Mouse (Mus musculus): ENCODE measurements around the gene Mtmr2.
"Not testable (repeated sequence)": the region's sequence is repeated elsewhere in the genome, so short reads cannot be mapped to it uniquely, and the experiment has no call there.

Mtmr2 gene

DNA sequence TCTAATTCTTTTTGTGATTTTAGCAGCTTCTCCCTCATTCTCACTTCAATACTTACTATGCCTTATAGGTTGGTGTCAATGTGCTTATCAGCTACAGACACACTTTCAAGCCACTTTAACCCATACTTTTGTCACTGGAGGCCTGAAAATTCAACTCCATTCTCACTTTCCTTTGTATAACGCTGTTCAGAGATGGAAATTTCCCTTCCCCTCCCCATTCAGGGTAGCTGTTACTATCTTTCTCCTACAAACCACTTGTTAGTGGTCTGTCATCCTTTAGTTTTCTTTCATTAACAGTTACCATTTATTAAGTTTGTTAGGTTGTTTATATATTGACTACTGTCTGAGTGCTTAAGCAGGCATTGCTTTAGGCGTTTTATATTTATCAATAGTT lies at the start of gene Mtmr2:
Gene Mtmr2 (plus strand): TSS at position 7 of the 394 bp plus-strand sequence.
- no peak for DNase-seq (ENCODE audit: low spot score in 2 of 2)

DNA sequence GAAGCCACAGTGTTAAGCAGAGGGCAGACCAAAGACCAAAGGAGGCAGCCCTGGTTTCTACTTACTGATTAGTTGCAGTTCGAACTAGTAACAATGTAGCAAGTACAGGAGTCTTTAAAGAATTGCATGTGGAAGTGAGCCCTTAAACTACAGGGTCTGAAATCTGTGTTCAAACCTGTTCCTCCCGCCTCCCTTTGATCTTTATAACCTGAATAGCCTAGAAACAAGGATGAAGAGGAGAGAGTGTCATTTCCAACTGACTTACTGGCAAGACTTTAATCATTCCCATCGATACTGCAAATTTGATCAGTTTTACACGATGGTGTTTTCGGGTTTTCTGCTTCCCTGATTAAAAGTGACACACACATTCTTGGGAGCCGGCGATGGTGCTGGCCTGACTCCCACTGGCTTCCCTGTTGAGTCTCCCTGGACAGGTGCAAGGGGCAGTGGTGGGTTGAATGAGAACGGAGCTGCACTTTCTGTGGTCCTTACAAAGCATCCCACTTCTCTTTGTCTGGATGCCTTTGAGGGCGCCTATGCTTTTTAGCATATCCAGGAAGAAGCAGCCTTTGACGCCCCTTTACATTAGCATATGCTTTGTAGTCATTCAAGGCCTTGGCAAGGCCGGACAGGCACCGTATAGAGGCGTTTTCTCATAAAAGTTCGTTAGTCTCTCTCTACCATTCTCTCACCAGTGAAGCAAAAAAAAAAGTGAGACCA lies 49.0 kb upstream of the Mtmr2 start:
- DNase-seq (ENCODE audit: low spot score in 2 of 2): no peak

DNA sequence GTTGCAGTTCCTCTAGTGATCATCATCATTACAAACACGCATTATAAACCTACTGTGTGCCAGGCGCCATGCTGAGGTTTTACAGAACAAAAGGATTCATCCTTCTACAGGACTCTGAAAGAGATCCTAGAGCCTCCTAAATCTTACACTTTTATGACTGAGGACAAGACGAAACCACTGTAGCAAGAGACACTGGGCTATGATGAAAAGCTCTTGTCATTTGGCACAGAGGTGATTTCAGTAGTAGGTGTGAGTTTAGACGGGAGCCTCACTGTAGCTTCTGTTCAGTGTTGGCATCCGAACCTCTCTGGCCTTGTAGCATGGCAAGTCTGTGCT lies 48.5 kb upstream of the Mtmr2 start:
- no peak for DNase-seq (ENCODE audit: low spot score in 2 of 2)

DNA sequence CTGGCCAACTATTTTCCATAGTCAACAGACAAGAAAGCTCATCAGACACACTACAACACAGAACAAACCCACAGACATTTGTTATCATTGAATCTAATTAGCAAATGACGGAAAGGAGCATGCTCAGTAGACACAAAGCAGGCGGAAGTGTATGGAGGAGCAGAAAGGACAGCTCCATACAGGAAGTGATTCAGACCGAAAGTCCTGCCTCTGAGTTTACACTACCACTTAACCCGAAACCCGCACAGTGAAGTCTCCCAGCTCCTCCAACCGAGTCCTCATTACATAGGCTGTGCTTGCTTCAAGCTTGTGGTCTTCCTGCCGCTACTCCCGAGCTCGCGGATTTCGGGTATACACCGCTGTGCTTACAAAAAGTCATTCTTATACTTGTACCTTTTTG lies 46.4 kb upstream of the Mtmr2 start:
- DNase-seq (ENCODE audit: low spot score in 2 of 2): no peak

DNA sequence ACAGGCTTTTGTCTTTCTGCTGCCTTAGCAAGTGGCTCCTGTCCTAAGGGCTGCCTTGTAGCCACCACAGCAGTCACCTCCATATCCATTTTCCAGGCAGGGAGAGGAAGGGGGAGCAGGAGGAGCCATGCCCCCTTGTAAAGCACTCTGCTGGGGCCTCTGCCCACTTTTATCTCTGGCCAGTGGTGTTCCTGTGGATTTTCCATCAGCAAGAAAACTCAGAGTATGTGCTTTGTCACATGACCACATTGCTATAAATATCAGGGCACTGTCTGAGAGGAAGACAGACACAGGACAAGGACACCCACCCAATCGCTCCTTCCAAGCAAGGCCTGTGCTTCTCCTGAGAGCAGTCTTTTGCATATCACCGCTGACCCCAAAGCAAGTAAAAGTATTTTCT lies 45.1 kb upstream of the Mtmr2 start:
- DNase-seq (ENCODE audit: low spot score in 2 of 2): no peak

DNA sequence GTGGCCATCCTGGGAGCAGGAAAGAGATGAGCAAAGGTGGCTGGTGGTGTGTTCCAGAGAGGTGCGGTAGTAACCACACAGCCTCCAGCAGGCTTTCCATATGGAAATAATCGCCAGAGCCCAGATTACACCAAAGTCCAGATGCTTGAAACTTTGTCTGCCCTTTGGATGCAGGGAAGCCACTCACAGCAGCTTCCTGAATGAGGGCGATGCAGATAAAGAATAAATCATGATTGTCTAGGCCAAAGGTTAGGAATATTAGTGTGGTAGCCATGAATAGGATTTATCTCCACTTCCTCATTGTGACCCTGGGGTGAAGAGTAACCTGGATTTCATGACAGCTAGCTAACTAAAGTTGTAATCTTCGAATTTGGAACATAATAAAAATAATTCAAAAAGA lies 43.3 kb upstream of the Mtmr2 start:
- no peak for DNase-seq (ENCODE audit: low spot score in 2 of 2)

DNA sequence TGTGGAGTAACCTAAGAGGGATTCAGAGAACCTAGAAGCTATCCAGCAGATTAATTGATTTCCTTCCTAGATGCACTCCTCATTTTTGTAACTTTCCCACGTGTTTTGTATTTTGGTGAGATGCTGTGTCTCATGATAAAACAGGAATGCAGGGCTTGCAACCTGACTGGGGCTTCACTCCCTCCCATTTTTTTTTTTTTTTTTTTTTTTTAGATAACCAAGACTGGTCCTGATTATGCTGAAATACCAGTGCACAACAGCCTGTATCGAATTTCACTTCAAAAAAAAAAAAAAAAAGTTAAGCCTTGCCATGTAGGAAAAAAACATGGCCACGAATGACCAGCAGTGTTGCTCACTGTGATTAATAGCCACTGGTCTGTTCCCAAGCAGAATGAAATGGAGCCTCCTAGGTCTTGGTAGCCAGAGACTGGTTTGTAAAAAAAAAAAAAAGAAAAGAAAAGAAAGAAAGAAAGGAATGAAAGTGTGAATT lies 41.1 kb upstream of the Mtmr2 start:
- DNase-seq (ENCODE audit: low spot score in 2 of 2): no peak

DNA sequence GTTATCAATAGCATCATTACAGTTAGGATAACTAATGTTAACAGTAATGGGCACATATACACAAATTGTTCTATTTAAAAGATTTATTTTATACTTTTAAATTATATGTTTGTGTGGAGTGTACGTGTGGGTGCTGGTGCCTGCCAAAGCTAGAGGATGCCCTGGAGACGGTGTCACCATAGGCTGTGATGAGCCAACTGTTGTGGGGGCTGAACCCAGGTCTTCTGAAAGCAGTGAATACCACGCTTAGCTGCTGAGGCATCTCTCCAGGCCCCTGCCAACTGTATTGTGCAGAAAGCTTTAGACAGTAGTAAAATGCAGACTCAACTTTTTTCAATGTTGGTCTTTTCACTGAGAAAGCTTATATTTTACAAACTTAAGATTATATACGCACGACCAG lies 38.8 kb upstream of the Mtmr2 start:
- no peak for DNase-seq (ENCODE audit: low spot score in 2 of 2)

DNA sequence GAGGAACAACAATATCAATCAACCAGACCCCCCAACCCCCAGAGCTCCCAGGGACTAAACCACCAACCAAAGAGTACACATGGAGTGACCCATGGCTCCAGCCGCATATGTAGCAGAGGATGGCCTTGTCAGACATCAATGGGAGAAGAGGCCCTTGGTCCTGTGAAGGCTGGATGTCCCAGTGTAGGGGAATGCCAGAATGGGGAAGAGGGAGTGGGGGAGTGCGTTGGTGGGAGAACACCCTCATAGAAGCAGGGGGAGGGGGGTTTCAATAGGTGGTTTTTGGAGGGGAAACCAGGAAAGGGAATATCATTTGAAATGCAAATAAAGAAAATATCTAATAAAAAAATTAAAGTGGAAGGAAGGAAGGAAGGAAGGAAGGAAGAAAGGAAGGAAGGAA lies 32.3 kb upstream of the Mtmr2 start:
- not testable (repeated sequence) for DNase-seq (ENCODE audit: low spot score in 2 of 2)

DNA sequence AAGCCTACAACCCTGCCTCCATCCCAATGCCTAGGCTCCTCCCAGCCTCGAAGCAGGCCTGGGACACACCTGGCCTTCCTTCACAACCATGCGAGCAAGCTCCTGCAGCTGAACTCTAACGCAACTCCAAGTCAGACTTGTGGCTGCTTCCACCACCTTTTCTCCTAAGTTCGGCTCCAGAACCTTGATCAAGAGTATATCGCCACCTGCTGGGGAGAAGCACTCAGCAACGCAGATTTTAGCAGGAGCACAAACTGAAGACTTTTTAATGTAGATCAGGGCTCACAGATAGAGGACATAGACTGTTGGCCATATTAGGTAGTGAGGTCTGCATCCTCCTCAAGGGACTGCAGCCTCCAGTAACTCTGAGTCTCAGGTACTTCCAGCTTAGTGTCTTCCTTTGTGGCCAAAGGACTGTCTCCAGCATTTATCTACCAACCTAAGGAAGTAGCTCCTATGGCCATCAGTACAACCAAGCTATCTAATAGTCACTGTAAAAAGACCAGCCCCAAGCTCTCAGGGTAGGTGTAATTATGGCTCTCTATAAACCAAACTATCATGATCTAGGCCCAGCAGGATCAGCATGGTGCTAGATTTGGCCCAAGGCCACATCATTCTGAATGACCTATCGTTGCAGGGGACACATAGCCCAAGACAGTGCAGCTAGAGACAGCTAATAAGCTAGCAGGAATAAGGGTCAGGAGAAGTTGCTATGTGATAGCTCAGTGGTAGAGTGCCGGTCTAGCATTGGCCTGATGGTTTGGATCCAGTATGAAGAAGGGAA lies 31.7 kb upstream of the Mtmr2 start:
- DNase-seq (ENCODE audit: low spot score in 2 of 2): peak; percentile 59 to 60

DNA sequence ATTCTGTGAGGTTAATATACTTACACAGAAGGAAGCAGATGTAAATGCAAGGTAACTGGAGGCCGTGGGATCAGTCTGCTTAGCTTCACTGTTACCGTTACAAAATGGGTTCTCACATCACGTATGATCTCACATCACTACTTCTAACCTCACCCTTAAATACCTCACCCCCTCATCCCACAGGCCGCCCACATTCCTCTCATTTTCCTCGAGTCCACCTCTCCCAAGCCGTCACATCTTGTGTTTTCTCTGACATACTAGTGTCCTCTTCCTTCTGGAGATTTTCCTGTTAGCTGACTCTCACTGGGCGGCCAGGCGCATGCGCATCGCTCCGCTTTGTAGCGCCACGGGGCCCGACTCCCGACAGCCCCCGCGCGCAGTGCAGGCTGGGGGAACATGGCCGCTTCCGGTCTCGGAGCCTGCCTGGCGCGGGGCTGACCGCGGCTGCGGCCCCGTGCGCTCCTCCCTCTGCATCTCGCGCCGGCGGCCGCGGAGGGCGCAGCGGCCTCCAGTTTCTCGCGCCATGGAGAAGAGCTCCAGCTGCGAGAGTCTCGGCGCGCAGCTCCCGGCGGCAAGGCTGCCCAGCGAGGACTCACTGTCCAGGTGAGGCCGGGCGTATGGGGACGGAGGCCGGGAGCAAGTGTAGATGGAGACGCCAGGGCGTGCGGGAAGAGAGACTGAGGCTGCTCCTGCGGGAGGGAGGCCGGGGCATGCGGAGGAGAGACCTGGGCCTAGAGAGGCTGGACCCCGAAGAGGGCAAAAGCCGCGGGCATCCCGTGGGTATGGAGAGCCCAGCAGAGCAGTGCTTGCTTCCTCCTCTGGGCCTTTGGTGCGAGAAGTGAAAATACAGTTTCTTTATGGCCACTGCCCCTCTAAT lies 826 bp downstream of the Mtmr2 start:
- peak; percentile 93 to 95 for DNase-seq (ENCODE audit: low spot score in 2 of 2)

DNA sequence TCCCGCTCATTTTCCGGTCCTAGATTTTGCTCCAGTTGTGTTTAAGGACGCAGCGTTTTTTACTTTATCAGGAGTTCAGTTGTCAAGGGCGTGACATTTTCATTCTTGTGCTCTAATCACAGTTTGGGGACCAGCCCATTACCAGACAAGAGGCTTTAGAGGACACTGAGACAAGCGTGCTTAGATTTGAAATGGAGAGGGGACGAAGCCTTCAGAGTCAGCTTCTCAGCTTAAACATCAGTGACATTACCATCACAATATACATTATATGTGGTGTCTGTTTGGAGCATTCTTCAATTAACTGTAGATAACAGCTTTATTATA lies 1.4 kb downstream of the Mtmr2 start:
- no peak for DNase-seq (ENCODE audit: low spot score in 2 of 2)

DNA sequence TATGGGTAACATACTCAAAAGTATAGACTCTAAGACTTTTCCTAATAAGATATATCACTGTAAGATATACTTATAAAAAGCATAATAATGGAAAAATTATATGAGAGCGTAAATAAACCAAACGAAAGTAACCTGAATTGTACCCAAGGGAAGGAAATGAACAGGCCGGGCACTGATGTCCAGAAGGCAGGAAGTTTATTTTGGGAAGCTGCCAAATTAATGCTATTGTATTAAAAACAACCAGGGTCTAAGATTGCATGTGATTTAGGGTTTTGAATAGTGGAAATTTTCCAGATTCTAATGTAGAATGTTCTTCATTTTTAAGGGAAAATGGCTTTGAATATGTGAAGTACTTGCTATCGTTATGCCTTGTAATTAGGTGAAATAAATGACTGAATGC lies 4.3 kb downstream of the Mtmr2 start:
- DNase-seq (ENCODE audit: low spot score in 2 of 2): no peak

DNA sequence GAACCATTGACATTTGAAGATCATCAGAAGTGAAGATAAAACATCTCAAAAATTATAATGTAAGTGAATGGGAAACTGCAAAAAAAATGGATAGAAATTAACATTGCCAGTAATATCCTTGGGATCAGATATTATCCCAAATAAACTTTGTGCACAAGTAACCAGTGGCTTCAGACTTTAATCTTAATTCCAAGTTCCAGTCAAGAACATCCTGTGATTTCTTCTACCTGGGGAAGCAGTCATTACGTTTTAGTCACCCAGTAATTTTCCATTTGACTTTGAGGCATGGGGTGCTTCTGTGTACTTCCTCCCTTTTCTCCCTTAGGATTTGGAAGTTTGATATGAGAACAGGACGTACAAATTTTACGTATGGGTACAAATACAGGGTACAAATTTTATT lies 12.2 kb downstream of the Mtmr2 start:
- no peak for DNase-seq (ENCODE audit: low spot score in 2 of 2)

DNA sequence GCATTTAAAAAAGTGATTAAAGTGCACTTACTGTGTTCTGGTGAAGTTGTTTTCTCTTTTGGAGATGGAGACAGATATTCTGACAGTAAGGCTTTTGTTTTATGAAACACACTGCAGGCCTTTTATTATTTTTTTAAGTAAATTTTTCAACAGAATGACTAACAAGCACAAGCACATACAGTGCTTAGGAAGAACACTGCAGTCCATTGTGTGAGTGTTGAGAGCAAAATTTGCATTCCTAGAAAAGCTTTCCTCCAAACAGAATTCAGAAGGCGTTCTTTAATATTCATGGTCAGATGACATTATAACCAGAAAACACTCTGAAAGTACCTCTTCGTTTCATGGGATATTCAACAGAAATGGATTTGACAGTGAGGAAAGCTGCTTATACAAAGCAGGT lies 17.4 kb downstream of the Mtmr2 start:
- DNase-seq (ENCODE audit: low spot score in 2 of 2): no peak

DNA sequence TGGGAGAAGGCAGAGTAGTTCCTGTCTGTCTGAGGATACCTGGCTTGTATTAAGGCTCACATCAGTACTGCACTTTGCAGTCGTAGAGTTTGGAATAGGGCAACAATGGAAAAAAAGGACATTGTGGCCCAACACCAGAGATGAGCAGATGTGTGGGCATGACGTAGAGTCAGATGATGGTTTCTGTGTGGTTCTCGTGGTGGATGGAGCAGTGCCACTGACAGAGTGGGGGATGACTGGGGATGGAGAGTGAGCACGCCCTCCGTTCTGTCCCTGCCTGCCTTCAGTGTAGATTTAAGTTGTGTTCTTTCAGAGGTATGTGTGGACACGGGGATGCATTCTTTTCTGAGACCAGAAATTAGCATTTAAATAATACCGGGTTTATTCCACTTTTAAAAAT lies 18.4 kb downstream of the Mtmr2 start:
- DNase-seq (ENCODE audit: low spot score in 2 of 2): peak in 1 of 2 experiments; percentile 8

DNA sequence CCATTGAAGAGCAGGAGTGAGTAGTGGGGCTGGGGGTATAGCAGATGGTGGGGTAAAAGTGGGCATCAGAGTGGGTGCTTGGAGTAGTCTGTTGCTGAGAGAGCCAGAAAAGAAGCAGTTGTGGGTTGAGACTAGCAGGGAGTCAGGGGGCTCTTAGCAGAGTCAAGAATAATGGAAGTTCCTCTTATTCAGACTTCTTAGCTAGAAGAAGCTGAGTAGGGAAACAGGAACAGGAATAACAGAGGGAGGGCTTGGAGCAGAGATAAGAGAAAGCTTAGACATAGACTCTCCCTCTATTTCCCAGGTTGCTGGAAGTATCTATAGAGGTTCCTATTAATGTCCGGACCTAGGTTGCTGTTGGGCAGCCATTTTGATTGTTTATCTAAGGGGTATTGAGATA lies 26.5 kb downstream of the Mtmr2 start:
- no peak for DNase-seq (ENCODE audit: low spot score in 2 of 2)

DNA sequence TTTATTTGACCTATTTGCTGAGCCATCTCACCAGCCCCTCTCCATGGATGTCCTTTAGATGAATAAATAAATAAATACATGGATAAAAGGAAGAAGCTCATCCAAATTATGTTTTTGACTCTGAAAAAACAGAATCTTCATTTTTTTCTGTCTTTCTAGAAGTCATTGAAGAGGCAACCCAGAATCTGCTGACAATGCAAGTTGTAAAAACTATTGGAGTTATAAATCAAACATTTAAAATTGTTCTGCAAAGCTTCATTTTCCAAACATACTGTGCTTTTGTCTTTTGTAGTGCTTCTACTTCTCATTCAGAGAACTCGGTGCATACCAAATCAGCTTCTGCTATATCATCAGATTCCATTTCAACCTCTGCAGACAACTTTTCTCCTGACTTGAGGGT lies 33.8 kb downstream of the Mtmr2 start:
- DNase-seq (ENCODE audit: low spot score in 2 of 2): no peak

DNA sequence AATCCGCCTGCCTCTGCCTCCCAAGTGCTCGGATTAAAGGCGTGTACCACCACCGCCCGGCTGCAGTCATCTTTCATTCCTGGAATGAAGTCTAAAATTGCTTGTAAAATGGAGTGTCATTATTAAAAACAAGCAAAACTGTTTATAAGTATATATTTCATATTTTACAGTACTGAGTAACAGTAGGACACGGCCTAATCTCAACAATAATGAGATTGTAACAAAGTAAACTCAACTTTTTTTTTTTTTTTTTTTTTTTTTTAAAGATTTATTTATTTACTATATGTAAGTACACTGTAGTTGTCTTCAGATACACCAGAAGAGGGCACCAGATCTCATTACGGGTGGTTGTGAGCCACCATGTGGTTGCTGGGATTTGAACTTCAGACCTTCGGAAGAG lies 42.7 kb downstream of the Mtmr2 start:
- not testable (repeated sequence) for DNase-seq (ENCODE audit: low spot score in 2 of 2)

DNA sequence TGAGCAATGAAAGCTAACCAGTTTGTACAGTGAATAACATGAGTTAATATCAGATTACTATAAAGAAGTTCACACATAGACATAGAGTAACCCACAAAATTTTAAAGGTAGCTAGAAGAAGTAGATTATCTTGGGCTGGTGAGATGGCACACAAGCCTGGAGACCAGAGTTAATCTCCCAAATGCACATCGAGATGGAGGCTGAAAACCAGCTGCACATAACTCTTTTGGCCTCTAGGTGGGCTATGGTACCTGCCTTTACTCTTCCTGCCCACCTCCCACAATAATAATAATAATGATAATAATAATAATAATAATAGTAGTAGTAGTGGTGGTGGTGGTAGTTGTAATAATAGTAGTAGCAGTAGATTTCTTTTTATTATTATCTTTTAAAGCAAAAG lies 46.1 kb downstream of the Mtmr2 start:
- DNase-seq (ENCODE audit: low spot score in 2 of 2): no peak

DNA sequence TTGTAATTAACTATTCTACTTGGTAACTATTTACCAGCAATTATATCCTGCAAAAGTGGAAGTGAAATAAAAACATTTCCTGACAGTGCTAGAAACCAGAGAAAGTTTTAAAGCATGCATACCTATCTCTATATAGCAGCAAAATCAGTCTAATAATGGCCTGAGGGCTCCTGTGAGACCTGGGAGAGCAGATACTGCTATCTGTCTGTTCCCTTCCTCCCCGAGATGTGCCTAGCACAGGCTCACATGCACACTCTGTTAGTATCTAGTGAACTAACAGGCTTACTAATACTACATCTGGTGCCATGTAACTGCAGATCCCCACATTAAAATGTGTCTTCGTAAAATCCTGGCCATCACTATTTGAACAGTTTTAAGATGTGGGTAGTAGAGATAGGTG lies 46.5 kb downstream of the Mtmr2 start:
- no peak for DNase-seq (ENCODE audit: low spot score in 2 of 2)

DNA sequence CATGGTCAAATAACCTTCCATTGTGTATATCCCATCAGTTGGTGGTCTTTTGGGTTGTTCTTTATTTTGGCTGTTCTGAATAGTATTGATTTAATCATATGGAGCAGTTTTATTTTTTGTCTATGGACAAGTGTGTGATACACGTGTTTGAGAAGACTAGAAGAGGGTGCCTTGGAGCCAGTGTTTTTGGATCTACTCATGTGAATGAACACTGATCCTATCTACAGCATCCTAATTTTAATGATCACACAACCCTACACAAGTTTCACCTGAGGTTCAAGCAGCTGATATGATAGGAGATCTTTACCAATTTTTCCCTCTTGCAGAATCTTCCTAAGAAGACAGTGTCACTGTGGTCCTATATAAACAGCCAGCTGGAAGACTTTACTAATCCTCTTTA lies 56.3 kb downstream of the Mtmr2 start:
- DNase-seq (ENCODE audit: low spot score in 2 of 2): no peak

DNA sequence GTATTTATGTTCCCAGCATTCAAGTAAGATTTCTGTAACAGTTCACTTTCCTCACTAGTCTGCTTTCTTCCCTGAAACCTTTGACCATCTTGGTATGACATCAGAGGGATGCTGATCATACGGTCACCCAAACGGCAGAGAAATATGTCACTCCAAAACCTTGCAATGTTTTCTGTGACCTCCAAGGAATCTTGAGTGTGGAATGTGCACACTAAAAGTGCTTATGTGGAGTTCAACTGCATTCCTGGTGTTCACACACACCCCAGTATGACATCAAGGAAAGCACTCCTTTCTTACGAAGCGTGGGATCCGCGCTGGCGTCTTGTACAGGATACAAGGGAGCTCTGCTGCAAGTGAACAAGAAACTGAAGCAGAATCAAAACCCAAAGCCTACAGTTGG lies 58.6 kb downstream of the Mtmr2 start:
- no peak for DNase-seq (ENCODE audit: low spot score in 2 of 2)
